Mouse (Mus musculus): ENCODE measurements around the gene Psmd4. TPM values are rescaled to one million over a fixed set of nuclear protein-coding genes. Genes with fewer than 3 reads are reported as not detected.

The Psmd4 gene
- polyA plus RNA-seq, 1 experiment from 2014 or later = 164 TPM

DNA sequence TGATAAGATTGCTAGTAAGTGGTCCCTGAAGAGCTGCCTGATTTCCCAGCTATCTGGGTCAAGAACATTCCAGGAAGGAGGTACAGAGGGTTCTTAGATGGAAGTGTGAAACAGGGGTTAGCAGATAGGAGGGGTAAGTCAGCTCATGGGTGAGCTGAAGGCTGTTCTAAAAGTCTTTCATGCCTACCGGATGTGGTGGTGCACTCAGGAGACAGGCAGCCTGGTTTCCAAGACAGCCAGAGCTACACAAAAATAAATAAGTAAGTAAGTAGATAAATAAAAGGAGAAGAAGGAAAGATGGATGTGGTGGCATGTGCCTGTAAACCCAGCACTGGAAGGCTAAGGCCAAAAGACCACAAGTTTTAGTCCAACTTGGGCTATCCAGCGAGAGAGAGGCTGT is 23.7 kb downstream of the Psmd4 start:
- peaks cover 4% of the 10 kb centered on the region; the same call in 1 of the 2 replicates for H3K4me1 ChIP-seq (replicated peaks; ENCODE audit: control insufficient read depth, insufficient read depth, low read length)
- no peaks in the 10 kb centered on the region for H3K36me3 ChIP-seq (ENCODE audit: control insufficient read depth, insufficient read depth)
- H3K4me3 ChIP-seq (ENCODE audit: low read depth, low read length) = no peak overlapping the region
- no peak for TF ChIP-seq CTCF (IDR thresholded peaks at IDR 0.05; ENCODE audit: low read depth)
- no peak for ATAC-seq
- no peaks in the 10 kb centered on the region for H3K9me3 ChIP-seq (ENCODE audit: control insufficient read depth)
- WGBS = 84% methylated on average over 2 of the region's 2 CpGs
- no peak overlapping the region for H3K4me2 ChIP-seq (replicated peaks; ENCODE audit: low read depth)
- no peak overlapping the region for H3K27ac ChIP-seq (ENCODE audit: low read depth, low read length)
- no peak overlapping the region for H3K9ac ChIP-seq (ENCODE audit: low read depth, low read length)
- H3K27me3 ChIP-seq (replicated peaks; ENCODE audit: control insufficient read depth, insufficient read depth, low read length) = no peaks in the 10 kb centered on the region

DNA sequence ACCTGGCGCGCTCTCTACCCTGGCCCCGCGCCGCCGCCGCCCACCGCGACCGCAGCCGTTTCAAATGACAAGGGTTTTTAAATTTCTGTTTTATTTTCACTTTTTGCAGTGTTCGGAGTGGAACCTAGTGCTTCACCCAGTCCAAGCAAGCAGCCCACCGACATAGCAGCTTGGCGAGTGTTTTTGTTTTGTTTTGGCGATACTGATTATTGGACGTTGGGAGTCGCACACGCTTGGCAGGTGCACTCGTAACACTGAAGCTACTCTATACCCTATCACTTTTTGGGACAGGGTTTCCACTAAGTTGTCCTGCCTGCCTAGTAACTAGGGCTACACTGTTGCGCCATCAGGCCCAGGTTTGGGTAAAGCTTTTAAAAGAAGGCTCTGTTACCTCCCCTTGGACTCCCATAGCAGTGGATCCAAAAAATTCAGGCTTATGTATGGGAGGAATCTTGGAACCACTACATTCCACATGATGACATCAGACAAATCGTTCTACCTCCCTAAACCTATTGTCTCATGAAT is 25.8 kb downstream of the Psmd4 start:
- TF ChIP-seq CTCF (IDR thresholded peaks at IDR 0.05; ENCODE audit: low read depth) = no peak; the same call in 1 of the 2 replicates
- no peaks in the 10 kb centered on the region for H3K27me3 ChIP-seq (replicated peaks; ENCODE audit: control insufficient read depth, insufficient read depth, low read length)
- peaks cover 4% of the 10 kb centered on the region; the same call in 1 of the 2 replicates for H3K4me1 ChIP-seq (replicated peaks; ENCODE audit: control insufficient read depth, insufficient read depth, low read length)
- peak overlapping the region; percentile 64 for H3K9ac ChIP-seq (ENCODE audit: low read depth, low read length)
- peaks cover 4% of the 10 kb centered on the region; the same call in 1 of the 2 replicates for H3K36me3 ChIP-seq (ENCODE audit: control insufficient read depth, insufficient read depth)
- peak overlapping the region; percentile 90 for H3K4me3 ChIP-seq (ENCODE audit: low read depth, low read length)
- 3% methylated on average over 21 of the region's 21 CpGs for WGBS
- peak overlapping the region; percentile 96 for H3K27ac ChIP-seq (ENCODE audit: low read depth, low read length)
- no peak for ATAC-seq
- peak overlapping the region; percentile 71 for H3K4me2 ChIP-seq (replicated peaks; ENCODE audit: low read depth)
- no peaks in the 10 kb centered on the region for H3K9me3 ChIP-seq (ENCODE audit: control insufficient read depth)

DNA sequence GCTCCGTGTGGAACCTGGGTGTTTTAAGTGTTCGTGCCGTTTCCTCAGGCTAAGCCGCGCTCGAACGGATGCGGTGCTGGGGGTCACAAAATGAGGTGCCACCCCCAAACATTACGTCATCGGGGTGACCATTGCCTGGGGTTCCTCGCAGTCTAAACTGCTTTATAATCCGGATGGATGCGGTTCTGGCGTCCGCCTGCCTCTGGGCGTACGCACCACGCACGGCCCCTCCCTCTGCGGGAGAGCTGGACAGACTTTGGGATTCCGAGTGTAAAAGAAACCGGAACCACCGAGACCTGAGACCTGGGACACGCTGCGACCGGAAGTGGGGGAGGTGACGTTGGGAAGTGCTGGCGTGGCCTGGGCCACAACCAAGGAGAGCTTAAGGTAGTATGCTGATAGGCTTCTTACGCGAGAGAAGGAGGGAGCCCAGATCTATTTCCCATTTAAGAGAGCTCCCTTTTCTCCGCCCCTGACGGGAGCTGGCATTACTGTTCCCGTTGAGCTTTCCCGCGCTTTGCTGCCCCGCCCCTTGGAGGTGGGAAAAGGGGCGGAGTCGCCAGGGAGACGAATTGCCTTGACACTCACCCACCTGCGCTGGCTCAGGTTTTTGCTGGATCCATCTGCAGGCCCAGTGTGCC is 26.4 kb downstream of the Psmd4 start:
- Histone ChIP-seq H3K36me3 (ENCODE audit: control insufficient read depth, insufficient read depth) (peaks cover 10% of the 10 kb centered on the region), H3K27me3 (replicated peaks; ENCODE audit: control insufficient read depth, insufficient read depth, low read length) (no peaks in the 10 kb centered on the region), H3K4me1 (replicated peaks; ENCODE audit: control insufficient read depth, insufficient read depth, low read length) (peaks cover 4% of the 10 kb centered on the region; the same call in 1 of the 2 replicates), H3K27ac (ENCODE audit: low read depth, low read length) (peak overlapping the region; percentile 96), H3K4me3 (ENCODE audit: low read depth, low read length) (peak overlapping the region; percentile 90), H3K9me3 (ENCODE audit: control insufficient read depth) (no peaks in the 10 kb centered on the region), H3K9ac (ENCODE audit: low read depth, low read length) (peak overlapping the region; percentile 64), H3K4me2 (replicated peaks; ENCODE audit: low read depth) (peak overlapping the region; percentile 71)
- under 1% methylated on average over 40 of the region's 40 CpGs for WGBS
- ATAC-seq = peak; percentile 84
- TF ChIP-seq CTCF (IDR thresholded peaks at IDR 0.05; ENCODE audit: low read depth) = 0 out of 2 replicates have a peak, but pooled peaks have one; percentile 26

DNA sequence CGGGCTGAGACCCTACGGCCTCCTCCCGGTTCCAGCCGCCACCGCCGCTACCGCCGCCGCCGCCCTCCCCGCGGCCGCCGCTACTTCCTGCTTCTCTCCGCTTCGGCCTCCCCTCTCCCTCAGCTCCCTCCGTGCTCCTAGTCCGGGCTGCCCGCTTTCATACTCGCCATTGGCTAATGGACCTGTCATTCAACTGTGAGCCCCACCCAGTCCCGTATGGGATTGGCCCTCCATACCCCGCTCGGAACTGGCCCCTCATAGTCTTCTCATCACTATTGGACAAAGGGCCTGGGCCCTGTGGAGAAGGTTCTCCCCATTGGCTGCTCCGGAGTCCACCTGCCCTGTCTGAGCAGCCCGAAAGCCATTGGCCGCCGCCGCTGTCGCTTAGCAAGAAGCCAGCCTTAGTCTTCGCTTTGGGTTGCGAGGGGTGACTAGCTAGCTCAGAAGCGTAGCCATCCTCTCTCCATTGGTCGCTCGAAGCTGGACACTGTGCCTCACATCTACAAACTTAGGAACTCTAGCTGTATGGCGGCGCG is 27.0 kb downstream of the Psmd4 start, which contains the start of gene Zfp687:
TSS of gene Zfp687 (minus strand) at position 112 of the 536 bp plus-strand sequence.
- peak within 1 kb of the TSS; percentile 96 for H3K27ac ChIP-seq (ENCODE audit: low read depth, low read length)
- peak within 1 kb of the TSS; percentile 90 for H3K4me3 ChIP-seq (ENCODE audit: low read depth, low read length)
- ATAC-seq = peak; percentile 98
- no peaks in the 10 kb centered on the region for H3K27me3 ChIP-seq (replicated peaks; ENCODE audit: control insufficient read depth, insufficient read depth, low read length)
- H3K4me1 ChIP-seq (replicated peaks; ENCODE audit: control insufficient read depth, insufficient read depth, low read length) = peaks cover 4% of the 10 kb centered on the region; the same call in 1 of the 2 replicates
- peaks cover 16% of the 10 kb centered on the region for H3K36me3 ChIP-seq (ENCODE audit: control insufficient read depth, insufficient read depth)
- no peak for TF ChIP-seq CTCF (IDR thresholded peaks at IDR 0.05; ENCODE audit: low read depth)
- under 1% methylated on average over 26 of the region's 37 CpGs for WGBS
- no peaks in the 10 kb centered on the region for H3K9me3 ChIP-seq (ENCODE audit: control insufficient read depth)
- peak within 1 kb of the TSS; percentile 89 for H3K4me2 ChIP-seq (replicated peaks; ENCODE audit: low read depth)
- peak within 1 kb of the TSS; percentile 88 for H3K9ac ChIP-seq (ENCODE audit: low read depth, low read length)

DNA sequence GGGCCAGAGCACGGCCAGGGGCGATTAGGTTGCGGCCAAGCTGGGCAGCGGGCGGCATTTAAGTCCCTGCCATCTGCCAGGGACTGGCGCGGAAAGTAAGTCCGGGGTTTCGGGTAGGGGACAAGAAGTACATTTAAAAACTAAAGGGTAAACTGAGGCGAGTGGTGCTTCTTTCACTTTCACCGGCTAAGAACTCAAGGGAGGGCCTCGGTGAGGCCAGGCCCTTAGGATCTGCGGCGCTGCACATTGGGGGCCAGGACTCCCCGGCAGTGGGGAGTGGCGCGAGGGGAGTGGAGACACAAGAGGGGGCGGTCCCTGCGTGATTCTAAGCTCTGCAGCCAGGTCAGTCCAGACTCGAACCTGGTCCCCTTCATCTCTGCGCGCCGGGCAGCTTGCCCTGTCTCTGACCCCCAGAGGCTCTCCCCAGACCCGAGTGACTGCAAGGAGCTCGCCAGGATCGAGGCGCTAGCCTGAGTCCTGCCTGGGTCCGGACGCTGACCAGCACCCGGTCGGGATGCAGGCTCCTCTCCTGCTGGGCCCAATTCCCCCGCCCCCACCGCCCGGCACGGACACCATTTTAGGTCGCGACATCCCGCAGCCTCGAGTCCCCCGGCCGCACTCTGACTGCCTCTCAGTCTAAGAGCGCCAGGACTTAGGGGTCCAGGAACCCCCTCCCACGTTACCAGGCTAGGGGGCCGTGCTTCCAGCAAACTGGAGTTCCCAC is 27.8 kb downstream of the Psmd4 start:
- peak overlapping the region; percentile 96 for H3K27ac ChIP-seq (ENCODE audit: low read depth, low read length)
- peak overlapping the region; percentile 88 for H3K9ac ChIP-seq (ENCODE audit: low read depth, low read length)
- WGBS = 1% methylated on average over 43 of the region's 44 CpGs
- peak overlapping the region; percentile 90 for H3K4me3 ChIP-seq (ENCODE audit: low read depth, low read length)
- H3K27me3 ChIP-seq (replicated peaks; ENCODE audit: control insufficient read depth, insufficient read depth, low read length) = no peaks in the 10 kb centered on the region
- H3K4me1 ChIP-seq (replicated peaks; ENCODE audit: control insufficient read depth, insufficient read depth, low read length) = peaks cover 4% of the 10 kb centered on the region; the same call in 1 of the 2 replicates
- peak overlapping the region; percentile 89 for H3K4me2 ChIP-seq (replicated peaks; ENCODE audit: low read depth)
- ATAC-seq = no peak
- TF ChIP-seq CTCF (IDR thresholded peaks at IDR 0.05; ENCODE audit: low read depth) = no peak
- peaks cover 24% of the 10 kb centered on the region for H3K36me3 ChIP-seq (ENCODE audit: control insufficient read depth, insufficient read depth)
- no peaks in the 10 kb centered on the region for H3K9me3 ChIP-seq (ENCODE audit: control insufficient read depth)
